Comparison of ENCODE assay signal across 10 mouse cellular contexts in the genomic region with DNA sequence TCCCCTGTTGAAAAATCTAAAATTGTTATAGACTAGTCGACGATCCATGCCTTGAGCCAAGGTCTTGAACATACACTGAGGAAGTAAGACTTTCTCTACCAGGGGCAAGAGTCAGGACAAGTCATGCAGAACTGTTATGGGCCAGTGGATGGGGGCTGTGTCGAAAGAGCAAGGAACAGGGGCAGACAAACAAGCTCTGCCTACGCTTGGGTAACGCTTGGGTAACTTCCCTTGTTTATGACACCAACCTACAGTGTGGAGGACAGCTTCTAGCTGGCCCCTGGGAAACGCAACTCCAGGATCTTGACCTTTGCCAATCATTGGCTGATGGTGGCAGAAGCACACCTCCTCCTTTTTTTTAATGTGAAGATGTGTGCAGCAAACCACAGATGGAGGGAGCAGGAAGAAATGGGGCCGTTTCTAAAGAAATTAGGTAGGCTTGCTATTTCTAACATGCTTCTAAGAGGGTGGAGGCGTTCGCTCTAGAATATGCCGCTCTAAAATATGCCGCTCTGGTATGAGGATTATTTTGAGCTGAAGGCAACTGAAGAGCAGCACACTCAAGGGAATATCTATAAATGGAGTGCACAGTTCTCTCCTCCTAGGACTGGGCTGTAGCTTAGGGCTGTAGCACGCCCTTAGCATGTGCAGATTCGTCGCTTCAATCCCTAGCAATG. TPM values are rescaled to one million over a fixed set of nuclear protein-coding genes. Genes with fewer than 3 reads are reported as not detected.
DNase-seq lines count a peak whose midpoint lies in the region; ATAC-seq and TF ChIP-seq lines count a peak whose summit lies in the region.
"Had no signal": no experiment of that assay in that cellular context is flagged by ENCODE, and none has a peak within 500 bp of the region (broad histone marks: within the 10 kb centered on the region; RNA-seq: fewer than 3 reads in every experiment).

No protein-coding gene starts in this region.

- peak overlapping the region; percentile 44 for H3K27ac ChIP-seq in heart, postnatal 0 days (ENCODE audit: low read depth)
- no peak overlapping the region for H3K27ac ChIP-seq in hindbrain, embryonic 10.5 days
- no peak overlapping the region for H3K27ac ChIP-seq in limb, embryonic 10.5 days
- H3K27ac ChIP-seq: lung, embryonic 15.5 days had no signal

- H3K27me3 ChIP-seq in heart, postnatal 0 days (ENCODE audit: control insufficient read depth, insufficient read depth, low read length), result no peaks in the 10 kb centered on the region
- H3K27me3 ChIP-seq in hindbrain, embryonic 10.5 days (ENCODE audit: insufficient read depth, poor library complexity, severe bottlenecking), result no peaks in the 10 kb centered on the region
- H3K27me3 ChIP-seq in limb, embryonic 10.5 days (ENCODE audit: low read depth, poor library complexity, severe bottlenecking), result no peaks in the 10 kb centered on the region
- H3K27me3 ChIP-seq: heart, embryonic 12.5 days; lung, embryonic 15.5 days had no signal

- no peak overlapping the region for H3K9ac ChIP-seq in heart, postnatal 0 days (replicated peaks; ENCODE audit: low read depth, low read length)
- H3K9ac ChIP-seq: heart, embryonic 12.5 days; lung, embryonic 15.5 days had no signal

- no peak for DNase-seq in heart, postnatal 0 days (ENCODE audit: low spot score)
- DNase-seq in heart, postnatal 10 days, result no peak
- peak; percentile 58 to 76 for DNase-seq in left cerebral cortex, postnatal 14 days (ENCODE audit: low spot score in 2 of 2)
- DNase-seq in hindbrain, embryonic 10.5 days (ENCODE audit: low spot score), result no peak
- DNase-seq in limb, embryonic 10.5 days (ENCODE audit: low spot score), result no peak
- DNase-seq in cerebellum, adult 9-10 months, result no peak

- ATAC-seq in heart, postnatal 0 days (ENCODE audit: insufficient read depth, low read depth), result peak; percentile 78
- ATAC-seq in common myeloid progenitor, adult 5-6 weeks (replicated peaks; ENCODE audit: low read depth, poor library complexity, severe bottlenecking), result peak; percentile 89
- ATAC-seq in monocyte, adult 5-6 weeks (replicated peaks; ENCODE audit: insufficient number of reproducible peaks, low FRiP score, low TSS enrichment, poor library complexity, severe bottlenecking), result peak; percentile 96

- TF ChIP-seq CTCF in heart, postnatal 0 days (IDR thresholded peaks at IDR 0.05; ENCODE audit: low read depth), result no peak

- WGBS in heart, postnatal 0 days, result 58% methylated on average over 14 of the region's 14 CpGs
- WGBS in hindbrain, embryonic 10.5 days, result 79% methylated on average over 14 of the region's 14 CpGs
- 90% methylated on average over 14 of the region's 14 CpGs for WGBS in limb, embryonic 10.5 days

- TF ChIP-seq EP300 in heart, postnatal 0 days (IDR thresholded peaks at IDR 0.05; ENCODE audit: low read depth), result no peak

- intact Hi-C loops in heart, postnatal 10 days (cut with DNase I), result no loop called here
- intact Hi-C loops in left cerebral cortex, postnatal 14 days (cut with DNase I), result no loop called here

- no peak overlapping the region for H3K4me3 ChIP-seq in heart, postnatal 0 days (ENCODE audit: low read depth, low read length)
- H3K4me3 ChIP-seq in hindbrain, embryonic 10.5 days, result no peak overlapping the region
- H3K4me3 ChIP-seq in limb, embryonic 10.5 days, result no peak overlapping the region
- H3K4me3 ChIP-seq: heart, embryonic 12.5 days; lung, embryonic 15.5 days had no signal

- peaks cover 7% of the 10 kb centered on the region; the same call in 1 of the 2 replicates for H3K4me1 ChIP-seq in heart, postnatal 0 days (ENCODE audit: control insufficient read depth, insufficient read depth)
- H3K4me1 ChIP-seq in hindbrain, embryonic 10.5 days (replicated peaks), result peaks cover 6% of the 10 kb centered on the region; the same call in 1 of the 2 replicates
- peaks cover 4% of the 10 kb centered on the region; the same call in 1 of the 2 replicates for H3K4me1 ChIP-seq in limb, embryonic 10.5 days
- H3K4me1 ChIP-seq: lung, embryonic 15.5 days had no signal

- no peaks in the 10 kb centered on the region for H3K9me3 ChIP-seq in heart, postnatal 0 days (replicated peaks; ENCODE audit: control insufficient read depth, low read length)
- H3K9me3 ChIP-seq in hindbrain, embryonic 10.5 days, result no peaks in the 10 kb centered on the region
- no peaks in the 10 kb centered on the region for H3K9me3 ChIP-seq in limb, embryonic 10.5 days (replicated peaks)
- H3K9me3 ChIP-seq: heart, embryonic 12.5 days; lung, embryonic 15.5 days had no signal

- peak overlapping the region; percentile 2; the same call in 1 of the 2 replicates for H3K4me2 ChIP-seq in heart, postnatal 0 days (ENCODE audit: low read depth, low read length)
- H3K4me2 ChIP-seq: heart, embryonic 12.5 days; lung, embryonic 15.5 days had no signal

- no peaks in the 10 kb centered on the region for H3K36me3 ChIP-seq in heart, postnatal 0 days (replicated peaks; ENCODE audit: control insufficient read depth, insufficient read depth, low read length)
- no peaks in the 10 kb centered on the region for H3K36me3 ChIP-seq in hindbrain, embryonic 10.5 days
- no peaks in the 10 kb centered on the region for H3K36me3 ChIP-seq in limb, embryonic 10.5 days
- H3K36me3 ChIP-seq: heart, embryonic 12.5 days; lung, embryonic 15.5 days had no signal

RNA-seq across cellular contexts. Expression of a gene that starts 12.6 kb away (rescaled TPM):
- 27.9 and 32.3 TPM in 2 replicates for total RNA-seq in heart, postnatal 0 days (2014; rRNA removed; ENCODE audit: low replicate concordance)
- polyA plus RNA-seq in heart, postnatal 0 days (2015; fragmentation: Nextera tagmentation; extraction: Ambion mirVana), result 22.0 and 23.4 TPM in 2 replicates
- total RNA-seq in heart, postnatal 10 days (2021), result 100 to 1,000 TPM in 1 of 2 experiments, 10 to 100 TPM in 1; 98.8 to 116 TPM
- 17.6 and 20.8 TPM in 2 replicates for total RNA-seq in common myeloid progenitor, adult 5-6 weeks (2017)
- 10 to 100 TPM; 29.6 to 33.9 TPM for total RNA-seq in left cerebral cortex, postnatal 14 days (2021)
- 80.1 to 98.6 TPM (median 93.0 TPM) in 3 replicates for total RNA-seq in monocyte, adult 5-6 weeks (2017)
- polyA plus RNA-seq in hindbrain, embryonic 10.5 days (2016; fragmentation: Nextera tagmentation; extraction: Ambion mirVana), result 8.0 and 11.4 TPM in 2 replicates
- 18.0 and 21.1 TPM in 2 replicates for polyA plus RNA-seq in limb, embryonic 10.5 days (2016; fragmentation: Nextera tagmentation; extraction: Ambion mirVana)

Comparison
In these comparisons a context has a peak if more than half of its experiments do, and no peak if none do; other contexts are left out.
1. DNase-seq: peak in left cerebral cortex, postnatal 14 days (2 of 2); none in heart, postnatal 0 days (single experiment), heart, postnatal 10 days (0 of 2), hindbrain, embryonic 10.5 days (single experiment), limb, embryonic 10.5 days (single experiment) and cerebellum, adult 9-10 months (single experiment).
2. Peak in every context shown above with its lines, with median percentiles within 50 percentile points of each other: ATAC-seq.